Mouse (Mus musculus): Measurements from ENCODE around the gene Arhgap24.

Gene Arhgap24

DNA sequence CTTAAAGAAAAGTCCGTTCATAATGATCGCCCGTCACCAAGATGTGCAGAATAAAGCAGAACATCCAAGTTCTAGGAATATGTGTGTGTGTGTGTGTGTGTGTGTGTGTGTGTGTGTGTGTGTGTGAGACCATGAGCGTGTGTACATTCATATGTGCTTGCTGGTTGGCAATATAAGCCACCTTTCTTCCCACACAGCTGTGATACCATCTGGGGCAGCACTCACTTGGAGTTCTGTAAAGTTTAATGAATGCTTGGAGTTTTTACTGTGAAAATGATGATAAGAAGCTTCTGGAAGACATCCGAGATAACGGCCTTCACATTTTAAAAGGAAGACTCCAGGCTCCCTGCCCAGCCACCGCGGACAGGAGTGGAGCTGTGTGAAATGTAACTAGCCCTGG is 465.4 kb downstream of the Arhgap24 start:
- no peak for TF ChIP-seq GATA4 (IDR thresholded peaks at IDR 0.05; ENCODE audit: insufficient replicate concordance, low read length)

GRCm38 (mm10) chr5:102947061-102947711 is 466.0 kb downstream of the Arhgap24 start:
- no peak for TF ChIP-seq GATA4 (IDR thresholded peaks at IDR 0.05; ENCODE audit: insufficient replicate concordance, low read length)
